Mouse (Mus musculus): ENCODE measurements around the gene Nr3c2. TPM values are rescaled to one million over a fixed set of nuclear protein-coding genes. Genes with fewer than 3 reads are reported as not detected.

Nr3c2 gene
- polyA plus RNA-seq, 1 experiment: not detected

GRCm38 (mm10) chr8:77169757-77170438, 270.7 kb downstream of the Nr3c2 start:
- Histone ChIP-seq H3K9me3 (ENCODE audit: control insufficient read depth, low read length) (no peaks in the 10 kb centered on the region), H3K4me1 (ENCODE audit: control insufficient read depth) (no peaks in the 10 kb centered on the region), H3K36me3 (ENCODE audit: control insufficient read depth) (no peaks in the 10 kb centered on the region), H3K27me3 (ENCODE audit: control insufficient read depth) (no peaks in the 10 kb centered on the region), H3K4me3 (replicated peaks) (no peak overlapping the region)
- TF ChIP-seq TAL1 (IDR thresholded peaks at IDR 0.05; ENCODE audit: low read length): no peak
- TF ChIP-seq GATA1 (IDR thresholded peaks at IDR 0.05; ENCODE audit: low read length): no peak

- Histone ChIP-seq H3K27me3 (ENCODE audit: control insufficient read depth) (no peaks in the 10 kb centered on the region), H3K9me3 (ENCODE audit: control insufficient read depth, low read length) (no peaks in the 10 kb centered on the region), H3K4me3 (replicated peaks) (no peak overlapping the region), H3K36me3 (ENCODE audit: control insufficient read depth) (no peaks in the 10 kb centered on the region), H3K4me1 (ENCODE audit: control insufficient read depth) (no peaks in the 10 kb centered on the region)
- no peak for TF ChIP-seq GATA1 (IDR thresholded peaks at IDR 0.05; ENCODE audit: low read length)
- TF ChIP-seq TAL1 (IDR thresholded peaks at IDR 0.05; ENCODE audit: low read length): no peak
Observed at GRCm38 (mm10) chr8:77170439-77170759, 271.2 kb downstream of the Nr3c2 start.

DNA sequence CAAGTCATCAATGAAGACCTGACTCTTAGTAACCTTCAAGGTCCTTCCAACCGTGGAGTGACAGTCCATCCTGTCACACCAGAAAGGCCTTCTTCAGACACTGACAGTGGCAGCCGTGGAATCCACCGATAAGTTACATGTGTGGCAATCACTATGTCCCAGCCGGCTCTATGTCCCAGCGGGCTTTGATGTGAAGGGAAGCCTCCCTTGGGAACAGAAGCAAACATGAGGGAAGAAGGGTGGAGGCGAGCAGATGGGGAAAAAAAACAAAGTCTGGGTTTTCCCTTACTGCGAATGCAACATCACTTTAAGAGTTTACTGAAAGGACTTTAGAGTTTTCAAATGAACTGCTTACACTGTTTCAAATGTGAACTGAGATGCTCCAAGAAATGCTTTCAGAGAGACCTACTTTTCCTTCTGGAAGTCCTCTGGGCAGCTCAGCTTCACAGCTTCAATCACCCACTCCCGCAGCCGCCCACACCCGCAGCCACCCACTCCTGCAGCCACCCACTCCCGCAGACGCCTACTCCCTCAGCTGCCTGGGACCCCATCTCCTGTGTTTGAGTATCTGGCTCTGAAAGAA, 273.9 kb downstream of the Nr3c2 start:
- Histone ChIP-seq H3K27me3 (ENCODE audit: control insufficient read depth) (no peaks in the 10 kb centered on the region), H3K4me1 (ENCODE audit: control insufficient read depth) (no peaks in the 10 kb centered on the region), H3K4me3 (replicated peaks) (no peak overlapping the region), H3K36me3 (ENCODE audit: control insufficient read depth) (no peaks in the 10 kb centered on the region), H3K9me3 (ENCODE audit: control insufficient read depth, low read length) (no peaks in the 10 kb centered on the region)
- no peak for TF ChIP-seq GATA1 (IDR thresholded peaks at IDR 0.05; ENCODE audit: low read length)

GRCm38 (mm10) chr8:77173736-77174135, 274.5 kb downstream of the Nr3c2 start:
- no peaks in the 10 kb centered on the region for H3K9me3 ChIP-seq (ENCODE audit: control insufficient read depth, low read length)
- no peaks in the 10 kb centered on the region for H3K4me1 ChIP-seq (ENCODE audit: control insufficient read depth)
- H3K4me3 ChIP-seq (replicated peaks): no peak overlapping the region
- TF ChIP-seq TAL1 (IDR thresholded peaks at IDR 0.05; ENCODE audit: low read length) (no peak), GATA1 (IDR thresholded peaks at IDR 0.05; ENCODE audit: low read length) (no peak)
- H3K27me3 ChIP-seq (ENCODE audit: control insufficient read depth): no peaks in the 10 kb centered on the region
- H3K36me3 ChIP-seq (ENCODE audit: control insufficient read depth): no peaks in the 10 kb centered on the region

DNA sequence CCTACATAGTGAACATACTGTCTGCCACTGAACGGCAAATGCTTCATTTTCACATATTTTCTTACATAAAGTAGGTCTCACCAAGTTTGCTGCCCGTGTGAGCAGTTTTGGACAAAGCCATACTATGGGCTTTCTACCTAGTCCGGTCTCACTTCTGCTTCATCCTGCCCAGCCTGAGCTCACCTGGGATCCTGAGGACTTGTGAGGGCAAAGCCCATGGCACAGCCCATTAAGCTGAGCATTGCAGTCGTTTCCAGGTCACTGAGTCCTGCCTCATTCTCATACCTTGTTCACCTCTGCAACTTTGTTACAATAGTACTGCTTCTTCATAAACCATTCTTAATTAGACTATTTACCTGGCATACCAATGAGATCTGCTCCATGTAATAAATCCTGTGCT, 276.2 kb downstream of the Nr3c2 start:
- Histone ChIP-seq H3K4me3 (replicated peaks) (no peak overlapping the region), H3K27me3 (ENCODE audit: control insufficient read depth) (no peaks in the 10 kb centered on the region), H3K36me3 (ENCODE audit: control insufficient read depth) (no peaks in the 10 kb centered on the region), H3K9me3 (ENCODE audit: control insufficient read depth, low read length) (no peaks in the 10 kb centered on the region), H3K4me1 (ENCODE audit: control insufficient read depth) (no peaks in the 10 kb centered on the region)
- no peak for TF ChIP-seq TAL1 (IDR thresholded peaks at IDR 0.05; ENCODE audit: low read length)
- TF ChIP-seq GATA1 (IDR thresholded peaks at IDR 0.05; ENCODE audit: low read length): no peak

DNA sequence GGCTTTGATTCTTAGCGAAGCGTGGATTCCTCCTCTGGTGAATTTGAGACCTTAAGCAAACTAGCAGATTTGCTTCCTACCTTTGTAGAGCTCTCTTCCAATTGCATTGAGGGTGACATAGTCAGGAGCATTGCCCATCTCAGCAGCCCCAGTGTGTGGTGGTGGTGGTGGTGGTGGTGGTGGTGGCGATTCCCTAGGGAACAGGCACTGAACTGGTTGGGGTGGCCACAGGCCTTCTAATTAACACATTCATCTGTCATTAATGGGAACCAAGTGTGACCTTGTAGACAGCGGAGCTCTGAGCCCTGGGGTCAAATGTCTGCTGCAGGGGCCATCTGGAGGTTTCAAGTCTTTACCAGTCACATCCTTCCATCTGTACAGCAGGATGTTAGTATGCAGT, 277.1 kb downstream of the Nr3c2 start:
- no peaks in the 10 kb centered on the region for H3K36me3 ChIP-seq (ENCODE audit: control insufficient read depth)

GRCm38 (mm10) chr8:77185816-77186215, 286.6 kb downstream of the Nr3c2 start:
- H3K9me3 ChIP-seq (ENCODE audit: control insufficient read depth, low read length): peaks cover 3% of the 10 kb centered on the region; the same call in 1 of the 2 replicates
- H3K4me3 ChIP-seq (replicated peaks): no peak overlapping the region
- no peaks in the 10 kb centered on the region for H3K4me1 ChIP-seq (ENCODE audit: control insufficient read depth)
- TF ChIP-seq TAL1 (IDR thresholded peaks at IDR 0.05; ENCODE audit: low read length) (no peak), GATA1 (IDR thresholded peaks at IDR 0.05; ENCODE audit: low read length) (no peak)
- H3K36me3 ChIP-seq (ENCODE audit: control insufficient read depth): no peaks in the 10 kb centered on the region
- no peaks in the 10 kb centered on the region for H3K27me3 ChIP-seq (ENCODE audit: control insufficient read depth)

More for the DNA sequence above, 277.1 kb downstream of the Nr3c2 start:
- H3K4me1 ChIP-seq (ENCODE audit: control insufficient read depth): no peaks in the 10 kb centered on the region
- H3K9me3 ChIP-seq (ENCODE audit: control insufficient read depth, low read length): no peaks in the 10 kb centered on the region
- no peaks in the 10 kb centered on the region for H3K27me3 ChIP-seq (ENCODE audit: control insufficient read depth)
- no peak for TF ChIP-seq GATA1 (IDR thresholded peaks at IDR 0.05; ENCODE audit: low read length)
- no peak for TF ChIP-seq TAL1 (IDR thresholded peaks at IDR 0.05; ENCODE audit: low read length)
- no peak overlapping the region for H3K4me3 ChIP-seq (replicated peaks)

GRCm38 (mm10) chr8:77186914-77187536, 287.8 kb downstream of the Nr3c2 start:
- no peaks in the 10 kb centered on the region for H3K27me3 ChIP-seq (ENCODE audit: control insufficient read depth)
- H3K36me3 ChIP-seq (ENCODE audit: control insufficient read depth): no peaks in the 10 kb centered on the region
- no peak overlapping the region for H3K4me3 ChIP-seq (replicated peaks)
- TF ChIP-seq TAL1 (IDR thresholded peaks at IDR 0.05; ENCODE audit: low read length) (no peak), GATA1 (IDR thresholded peaks at IDR 0.05; ENCODE audit: low read length) (no peak)
- peaks cover 3% of the 10 kb centered on the region; the same call in 1 of the 2 replicates for H3K9me3 ChIP-seq (ENCODE audit: control insufficient read depth, low read length)
- H3K4me1 ChIP-seq (ENCODE audit: control insufficient read depth): no peaks in the 10 kb centered on the region

- no peak for TF ChIP-seq TAL1 (IDR thresholded peaks at IDR 0.05; ENCODE audit: low read length)
- TF ChIP-seq GATA1 (IDR thresholded peaks at IDR 0.05; ENCODE audit: low read length): no peak
- Histone ChIP-seq H3K4me3 (replicated peaks) (no peak overlapping the region), H3K27me3 (ENCODE audit: control insufficient read depth) (no peaks in the 10 kb centered on the region), H3K36me3 (ENCODE audit: control insufficient read depth) (no peaks in the 10 kb centered on the region), H3K9me3 (ENCODE audit: control insufficient read depth, low read length) (peaks cover 3% of the 10 kb centered on the region; the same call in 1 of the 2 replicates), H3K4me1 (ENCODE audit: control insufficient read depth) (no peaks in the 10 kb centered on the region)
Observed at GRCm38 (mm10) chr8:77187748-77188147, 288.5 kb downstream of the Nr3c2 start.

Measured in erythroblast, embryonic 14.5 days (primary cell).